Mouse (Mus musculus) CH12.LX (cell line): ENCODE results near the gene Gm20532. TPM values are rescaled to one million over a fixed set of nuclear protein-coding genes. Genes with fewer than 3 reads are reported as not detected.

Source experiments
- DNase-seq: peaks from one replicate; pipeline ENCODE4 v3.0.0-alpha.2; 2013; ENCODE audit errors: extremely low read depth
- H3K27ac ChIP-seq: 2 replicates; pipeline ENCODE4 v1.5.1; 2012; ENCODE audit warnings: low read depth, mild to moderate bottlenecking, control low read depth, moderate library complexity; ENCODE audit not compliant: insufficient read depth
- H3K27me3 ChIP-seq: replicated peaks from 2 replicates; pipeline ENCODE3; 2012; ENCODE audit warnings: inconsistent platforms
- H3K36me3 ChIP-seq, 2 experiments: replicated peaks in 1 of 2; 2 replicates each; pipeline versions ENCODE3 to v1.6.1; 2012; ENCODE audit warnings: inconsistent platforms in 1 of 2, low read length in 1 of 2, mild to moderate bottlenecking in 1 of 2, mixed read lengths in 1 of 2, moderate library complexity in 1 of 2; ENCODE audit not compliant: control insufficient read depth in 1 of 2, insufficient read depth in 1 of 2
- H3K4me1 ChIP-seq, 2 experiments: 2 replicates each; pipeline ENCODE4 v1.6.1; 2012; ENCODE audit warnings: inconsistent platforms in 1 of 2, moderate library complexity in 1 of 2; ENCODE audit not compliant: insufficient read depth in 2 of 2, control insufficient read depth in 1 of 2
- H3K4me2 ChIP-seq: 2 replicates; pipeline ENCODE4 v1.6.1; 2012; ENCODE audit warnings: low read depth, mild to moderate bottlenecking, control low read depth; ENCODE audit not compliant: poor library complexity, insufficient read depth, severe bottlenecking
- H3K4me3 ChIP-seq, 3 experiments: fragments of 150-350 bp in 1 of 3; sonication (generic) in 1 of 3; replicated peaks in 1 of 3; 2 replicates each; pipeline versions ENCODE3 to v1.5.1; 2011 to 2012; ENCODE audit warnings: low read depth in 2 of 3, low read length in 2 of 3, mild to moderate bottlenecking in 2 of 3, moderate library complexity in 2 of 3, control low read depth in 1 of 3, improper control_type of control experiment in 1 of 3, inconsistent platforms in 1 of 3, mixed read lengths in 1 of 3; ENCODE audit not compliant: poor library complexity in 1 of 3
- H3K79me2 ChIP-seq: replicated peaks from 2 replicates; pipeline ENCODE4 v1.6.1; 2012; ENCODE audit warnings: mild to moderate bottlenecking, moderate library complexity; ENCODE audit not compliant: control insufficient read depth, poor library complexity, insufficient read depth, severe bottlenecking; ENCODE audit errors: extremely low read depth
- H3K9ac ChIP-seq: 2 replicates; pipeline ENCODE4 v1.6.1; 2012; ENCODE audit warnings: low read depth, mild to moderate bottlenecking, control low read depth, moderate library complexity; ENCODE audit not compliant: insufficient read depth
- H3K9me3 ChIP-seq: replicated peaks from 2 replicates; pipeline ENCODE3; 2012; ENCODE audit warnings: low read length, inconsistent platforms, mixed read lengths
- CHD1 ChIP-seq: IDR thresholded peaks from 2 replicates; pipeline ENCODE4 v1.6.1; 2012; ENCODE audit warnings: low read depth, low read length, improper control_type of control experiment, inconsistent platforms
- CTCF ChIP-seq, 2 experiments: IDR thresholded peaks in 1 of 2; conservative IDR thresholded peaks in 1 of 2; 2 replicates each; pipeline ENCODE4 v1.5.1; 2011 to 2012; ENCODE audit warnings: low read depth in 2 of 2, low read length in 2 of 2, improper control_type of control experiment in 1 of 2, inconsistent platforms in 1 of 2, mild to moderate bottlenecking in 1 of 2, moderate library complexity in 1 of 2
- E2F4 ChIP-seq: IDR thresholded peaks from 2 replicates; pipeline ENCODE4 v1.6.1; 2011; ENCODE audit warnings: low read depth, low read length, improper control_type of control experiment; ENCODE audit not compliant: insufficient replicate concordance
- IRF4 ChIP-seq: IDR thresholded peaks from 2 replicates; pipeline ENCODE4 v1.6.1; 2014; ENCODE audit warnings: low read depth, mild to moderate bottlenecking, inconsistent platforms, low read length, improper control_type of control experiment
- JUN ChIP-seq: IDR thresholded peaks from 2 replicates; pipeline ENCODE4 v1.6.1; 2011; ENCODE audit warnings: low read depth, mild to moderate bottlenecking, low read length, improper control_type of control experiment, moderate library complexity; ENCODE audit not compliant: insufficient read depth
- JUND ChIP-seq: conservative IDR thresholded peaks from 2 replicates; pipeline ENCODE4 v1.6.1; 2011; ENCODE audit warnings: low read depth, low read length, improper control_type of control experiment
- MAX ChIP-seq: IDR thresholded peaks from 2 replicates; pipeline ENCODE4 v1.6.1; 2011; ENCODE audit warnings: low read length, improper control_type of control experiment
- MAZ ChIP-seq: IDR thresholded peaks from 2 replicates; pipeline ENCODE4 v1.6.1; 2012; ENCODE audit warnings: low read depth, mild to moderate bottlenecking, inconsistent platforms, low read length, improper control_type of control experiment, moderate library complexity
- MXI1 ChIP-seq: IDR thresholded peaks from 2 replicates; pipeline ENCODE4 v1.6.1; 2011; ENCODE audit warnings: mild to moderate bottlenecking, low read depth, low read length, improper control_type of control experiment
- MYC ChIP-seq: IDR thresholded peaks from 2 replicates; pipeline ENCODE4 v1.6.1; 2011; ENCODE audit warnings: low read depth, mild to moderate bottlenecking, improper control_type of control experiment, low read length
- NELFE ChIP-seq: IDR thresholded peaks from 2 replicates; pipeline ENCODE4 v1.6.1; 2011; ENCODE audit warnings: low read depth, low read length, improper control_type of control experiment
- POLR2A ChIP-seq: IDR thresholded peaks from 2 replicates; pipeline ENCODE4 v1.6.1; 2011; ENCODE audit warnings: low read depth, mild to moderate bottlenecking, improper control_type of control experiment, low read length
- POLR2AphosphoS2 ChIP-seq: IDR thresholded peaks from 2 replicates; pipeline ENCODE4 v1.6.1; 2011; ENCODE audit warnings: low read depth, low read length, improper control_type of control experiment
- RAD21 ChIP-seq: IDR thresholded peaks from 2 replicates; pipeline ENCODE4 v1.6.1; 2011; ENCODE audit warnings: low read depth, mild to moderate bottlenecking, low read length, improper control_type of control experiment, moderate library complexity
- RCOR1 ChIP-seq: conservative IDR thresholded peaks from 2 replicates; pipeline ENCODE4 v1.6.1; 2012; ENCODE audit warnings: low read depth, mild to moderate bottlenecking, inconsistent platforms, low read length, improper control_type of control experiment
- SIN3A ChIP-seq: IDR thresholded peaks from 2 replicates; pipeline ENCODE4 v1.6.1; 2012; ENCODE audit warnings: low read length, improper control_type of control experiment, inconsistent platforms
- SMC3 ChIP-seq: IDR thresholded peaks from 2 replicates; pipeline ENCODE4 v1.6.1; 2011; ENCODE audit warnings: low read depth, low read length, improper control_type of control experiment
- TBP ChIP-seq: conservative IDR thresholded peaks from 2 replicates; pipeline ENCODE4 v1.6.1; 2011; ENCODE audit warnings: low read depth, low read length, improper control_type of control experiment
- TCF12 ChIP-seq: IDR thresholded peaks from 2 replicates; pipeline ENCODE4 v1.6.1; 2014; ENCODE audit warnings: low read depth, mild to moderate bottlenecking, inconsistent platforms, low read length, improper control_type of control experiment
- UBTF ChIP-seq: IDR thresholded peaks from 2 replicates; pipeline ENCODE4 v1.6.1; 2012; ENCODE audit warnings: low read depth, mild to moderate bottlenecking, inconsistent platforms, low read length, improper control_type of control experiment, moderate library complexity
- USF1 ChIP-seq: IDR thresholded peaks from 2 replicates; pipeline ENCODE4 v1.6.1; 2014; ENCODE audit warnings: low read depth, mild to moderate bottlenecking, inconsistent platforms, low read length, improper control_type of control experiment
- ZC3H11A ChIP-seq: IDR thresholded peaks from 2 replicates; pipeline ENCODE4 v1.6.1; 2012; ENCODE audit warnings: low read depth, mild to moderate bottlenecking, inconsistent platforms, low read length, improper control_type of control experiment
- ZKSCAN1 ChIP-seq: IDR thresholded peaks from 2 replicates; pipeline ENCODE4 v1.6.1; 2012; ENCODE audit warnings: low read depth, inconsistent platforms, low read length, improper control_type of control experiment, borderline replicate concordance
- ZMIZ1 ChIP-seq: IDR thresholded peaks from 2 replicates; pipeline ENCODE4 v1.6.1; 2012; ENCODE audit warnings: low read depth, mild to moderate bottlenecking, inconsistent platforms, low read length, improper control_type of control experiment
- dilution Hi-C: fragments of 300-500 bp; cut with MboI; formaldehyde crosslinking; loops from 2 replicates; pipeline ENCODE4 v1.14.3; 2020; ENCODE audit warnings: low sequenced_read_pairs; ENCODE audit not compliant: extremely low pct_unique_long_range_greater_than_20kb, extremely low pct_ligation_motif_present
- in situ Hi-C: fragments of 300-500 bp; cut with MboI; formaldehyde crosslinking; loops from 3 replicates; pipeline ENCODE4 v1.14.3; 2019; ENCODE audit warnings: low sequenced_read_pairs, low pct_ligation_motif_present, low pct_unique_long_range_greater_than_20kb, mixed read lengths
- polyA plus RNA-seq: library from polyadenylated mRNA; unstranded; fragments of >175 nt; gene quantifications from 2 replicates; pipeline ENCODE4 v1.2.1, GENCODE M21; 2012; ENCODE audit warnings: low read depth; ENCODE audit not compliant: insufficient read length
- total RNA-seq, 2 experiments: library from RNA; depleted of rRNA; stranded (reverse); fragments of 300-350 nt in 1 of 2; fragments of >200 nt in 1 of 2; gene quantifications; 2 replicates each; pipeline ENCODE4 v1.2.3; 2012 to 2014

The Gm20532 gene
- total and polyA plus RNA-seq, 3 experiments = not detected

- Histone ChIP-seq H3K4me3 (peak overlapping the region; percentile 92 to 98 (median 96)), H3K36me3 (peaks cover 40 to 52% of the 10 kb centered on the region in 2 experiments), H3K9ac (peak overlapping the region; percentile 96), H3K4me2 (peak overlapping the region; percentile 92)
- TF ChIP-seq E2F4 = no peak
- peak in 1 of 2 experiments; percentile 7; a peak in 1 of 4 replicates for TF ChIP-seq CTCF (conservative IDR thresholded peaks at IDR 0.05 in 1 of 2, IDR thresholded peaks at IDR 0.05 in 1 of 2; ENCODE audit: low read depth in 2 of 2, low read length in 2 of 2)
- TF ChIP-seq POLR2AphosphoS2 = 0 out of 2 replicates have a peak, but pooled peaks have one; percentile 33
- TF ChIP-seq NELFE = 0 out of 2 replicates have a peak, but pooled peaks have one; percentile 8
- TF ChIP-seq MYC = no peak
- TF ChIP-seq, all 38 proteins: peak for 3
- dilution Hi-C loops = no loop called here
- no peak overlapping the region for H3K27ac ChIP-seq
- no peaks in the 10 kb centered on the region for H3K9me3 ChIP-seq
- H3K4me1 ChIP-seq = peaks cover 6 to 46% of the 10 kb centered on the region in 2 experiments
- in situ Hi-C loops = no loop called here
- no peaks in the 10 kb centered on the region for H3K27me3 ChIP-seq
- no peak for DNase-seq
- peaks cover 29% of the 10 kb centered on the region for H3K79me2 ChIP-seq
Measured at GRCm38 (mm10) chr2:26638572-26638971, 52.1 kb downstream of the Gm20532 start.

DNA sequence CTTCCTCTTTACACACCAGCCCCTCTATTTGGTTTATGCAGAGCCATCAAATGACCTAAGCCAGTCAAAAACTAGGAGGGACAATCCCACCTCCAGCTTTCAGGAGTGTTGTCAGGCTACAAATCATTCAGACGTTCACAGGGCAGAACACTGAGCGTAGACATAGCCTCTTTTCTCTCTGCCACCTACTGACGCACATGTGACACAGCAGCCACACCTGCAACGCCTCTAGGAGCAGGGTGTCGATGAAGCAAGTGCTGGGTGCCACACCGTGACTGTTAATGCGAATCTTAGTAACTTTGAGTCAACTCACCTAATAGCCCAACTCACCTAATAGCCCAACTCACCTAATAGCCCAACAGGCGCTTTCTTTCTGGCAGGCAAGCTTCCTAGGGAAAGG is 52.6 kb downstream of the Gm20532 start:
- DNase-seq = peak; percentile 74
- in situ Hi-C loops (no loop called here), dilution Hi-C loops (no loop called here)
- H3K79me2 ChIP-seq = peaks cover 29% of the 10 kb centered on the region
- no peak overlapping the region for H3K27ac ChIP-seq
- no peaks in the 10 kb centered on the region for H3K9me3 ChIP-seq
- H3K27me3 ChIP-seq = no peaks in the 10 kb centered on the region
- peaks cover 38 to 49% of the 10 kb centered on the region in 2 experiments for H3K36me3 ChIP-seq
- peaks cover 6 to 45% of the 10 kb centered on the region in 2 experiments for H3K4me1 ChIP-seq
- H3K4me3 ChIP-seq = peak overlapping the region; percentile 92 to 98 (median 96)
- TF ChIP-seq JUND (no peak), TCF12 (no peak; the same call in 1 of the 2 replicates), SIN3A (no peak), NELFE (no peak), MAZ (no peak), POLR2A (peak; percentile 58), ZMIZ1 (no peak), ZKSCAN1 (no peak), MAX (peak; percentile 89), SMC3 (peak; percentile 45), MXI1 (peak; percentile 79; the same call in 1 of the 2 replicates), UBTF (no peak), IRF4 (no peak), USF1 (0 out of 2 replicates have a peak, but pooled peaks have one; percentile 36), MYC (peak; percentile 87), RCOR1 (no peak), CTCF (conservative IDR thresholded peaks at IDR 0.05 in 1 of 2, IDR thresholded peaks at IDR 0.05 in 1 of 2; ENCODE audit: low read depth in 2 of 2, low read length in 2 of 2) (peak; percentile 22 to 66; a peak in 3 of 4 replicates), ZC3H11A (no peak), RAD21 (peak; percentile 7), JUN (no peak), E2F4 (no peak), CHD1 (no peak), TBP (peak; percentile 50; the same call in 1 of the 2 replicates), POLR2AphosphoS2 (peak; percentile 43; the same call in 1 of the 2 replicates)
- peak overlapping the region; percentile 92 for H3K4me2 ChIP-seq
- H3K9ac ChIP-seq = peak overlapping the region; percentile 96
